Mouse (Mus musculus) forebrain, postnatal 0 days (tissue): ENCODE measurements around the gene Creb3l1. TPM values are rescaled to one million over a fixed set of nuclear protein-coding genes. Genes with fewer than 3 reads are reported as not detected.

Source experiments
- ATAC-seq: fragments of 200-750 bp; cut with Nextera tagmentation; 2 replicates; pipeline ENCODE4 v1.8.0; 2017; ENCODE audit warnings: mild to moderate bottlenecking, moderate library complexity
- DNase-seq: peaks from one replicate; pipeline ENCODE4 v3.0.0-alpha.2; 2015
- H3K27ac ChIP-seq: fragments of 300-500 bp; sonication (generic); 2 replicates; pipeline ENCODE4 v1.5.1; 2014; ENCODE audit warnings: low read depth, mild to moderate bottlenecking, antibody characterized with exemption, low read length, moderate library complexity, mixed read lengths
- H3K27me3 ChIP-seq: fragments of 300-500 bp; sonication (generic); 2 replicates; pipeline ENCODE4 v1.6.1; 2014; ENCODE audit warnings: mild to moderate bottlenecking, low read length, mixed read lengths; ENCODE audit not compliant: insufficient read depth
- H3K36me3 ChIP-seq: fragments of 300-500 bp; sonication (generic); 2 replicates; pipeline ENCODE4 v1.6.1; 2014; ENCODE audit warnings: mild to moderate bottlenecking, moderate library complexity; ENCODE audit not compliant: insufficient read depth
- H3K4me1 ChIP-seq: fragments of 300-500 bp; sonication (generic); 2 replicates; pipeline ENCODE4 v1.6.1; 2014; ENCODE audit warnings: antibody characterized with exemption; ENCODE audit not compliant: insufficient read depth
- H3K4me2 ChIP-seq: fragments of 300-500 bp; sonication (generic); 2 replicates; pipeline ENCODE4 v1.6.1; 2014; ENCODE audit warnings: low read depth, mild to moderate bottlenecking, moderate library complexity
- H3K4me3 ChIP-seq: fragments of 300-500 bp; sonication (generic); 2 replicates; pipeline ENCODE4 v1.5.1; 2014; ENCODE audit warnings: low read depth, low read length, mixed read lengths
- H3K9ac ChIP-seq: fragments of 300-500 bp; sonication (generic); 2 replicates; pipeline ENCODE4 v1.6.1; 2014; ENCODE audit warnings: mild to moderate bottlenecking
- H3K9me3 ChIP-seq: fragments of 300-500 bp; sonication (generic); 2 replicates; pipeline ENCODE4 v1.6.1; 2016; ENCODE audit warnings: low read length
- CTCF ChIP-seq: sonication (generic); IDR thresholded peaks from 2 replicates; pipeline ENCODE4 v1.5.1; 2016; ENCODE audit warnings: antibody characterized with exemption, control low read depth, low read depth
- WGBS: fragments of 180-500 bp; shearing (Covaris S2); extraction: QIAGEN DNeasy Blood & Tissue Kit; methylation state at CpG from one replicate; pipeline ENCODE4 v1.1.7; 2014; 5-methylcytosine and 5-hydroxymethylcytosine counted together
- polyA plus RNA-seq: library from polyadenylated mRNA; unstranded; fragments of >200 nt; fragmentation: Nextera tagmentation; extraction: Ambion mirVana; gene quantifications from 2 replicates; pipeline ENCODE4 v1.2.1, GENCODE M21; 2015
- total RNA-seq: library from RNA; depleted of rRNA; stranded (reverse); fragments of >200 nt; gene quantifications from 2 replicates; pipeline ENCODE4 v1.2.3, GENCODE M21; 2014; rRNA removed

The Creb3l1 gene
- total RNA-seq = 1.4 and 2.0 TPM in 2 replicates
- 2.9 TPM in 2 replicates for polyA plus RNA-seq

- H3K27ac ChIP-seq = no peak within 1 kb of the TSS
- TF ChIP-seq CTCF = no peak
- H3K4me2 ChIP-seq = peak within 1 kb of the TSS; percentile 95
- H3K27me3 ChIP-seq = peaks cover 3% of the 10 kb centered on the region
- ATAC-seq (peak; percentile 79), DNase-seq (peak; percentile 68)
- peak within 1 kb of the TSS; percentile 60 for H3K4me3 ChIP-seq
- no peaks in the 10 kb centered on the region for H3K9me3 ChIP-seq
- WGBS = under 1% methylated on average over 21 of the region's 27 CpGs
- H3K9ac ChIP-seq = peak within 1 kb of the TSS; percentile 58
- H3K36me3 ChIP-seq = no peaks in the 10 kb centered on the region
- H3K4me1 ChIP-seq = no peaks in the 10 kb centered on the region
Observed at GRCm38 (mm10) chr2:92024274-92024672, at the start of gene Creb3l1. Gene Creb3l1 (minus strand): TSS chr2:92024502.

DNA sequence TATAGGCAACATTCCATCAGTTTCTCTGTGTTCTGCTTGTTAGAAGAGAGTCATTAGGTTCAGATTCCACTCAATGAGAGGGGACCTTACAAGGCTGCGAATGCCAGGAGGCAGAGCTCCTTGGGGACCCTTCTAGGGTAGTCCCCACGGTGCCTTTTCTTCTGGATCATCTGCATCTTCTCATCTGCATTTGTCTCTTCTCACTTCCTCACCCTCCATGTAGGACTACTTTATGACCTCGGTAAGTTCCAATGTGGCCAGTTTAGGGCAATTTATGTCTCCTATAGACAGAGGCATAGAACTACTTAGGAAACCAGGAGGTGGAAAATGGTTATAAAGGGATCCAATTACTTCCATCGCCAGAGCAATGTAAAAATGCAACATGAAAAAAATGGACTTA lies 46.8 kb upstream of the Creb3l1 start:
- Histone ChIP-seq H3K4me1 (no peaks in the 10 kb centered on the region), H3K27me3 (no peaks in the 10 kb centered on the region), H3K9ac (no peak overlapping the region), H3K4me3 (no peak overlapping the region), H3K9me3 (no peaks in the 10 kb centered on the region), H3K36me3 (no peaks in the 10 kb centered on the region), H3K4me2 (no peak overlapping the region), H3K27ac (no peak overlapping the region)
- 72% methylated on average over 4 of the region's 4 CpGs for WGBS
- ATAC-seq = no peak
- no peak for DNase-seq
- TF ChIP-seq CTCF = no peak

DNA sequence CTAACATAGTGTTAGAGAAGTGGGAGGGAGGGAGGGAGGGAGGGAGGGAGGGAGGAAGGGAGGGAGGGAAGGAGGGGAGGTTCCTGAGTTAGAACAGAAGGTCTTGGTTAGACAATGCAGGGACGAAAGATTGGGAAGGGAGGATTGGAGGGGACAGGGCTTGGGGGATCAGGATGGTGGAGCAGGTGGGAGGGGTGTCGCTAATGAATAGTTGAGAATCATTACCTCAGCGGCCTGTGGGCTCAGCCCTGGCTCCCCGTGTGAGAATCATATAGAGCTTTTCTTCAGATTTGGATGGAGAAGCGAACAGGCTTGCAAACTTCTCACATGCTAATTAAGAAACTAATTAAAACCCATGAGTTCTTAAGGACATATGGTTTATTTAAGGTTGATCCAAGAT lies 45.3 kb upstream of the Creb3l1 start:
- H3K4me3 ChIP-seq = no peak overlapping the region
- no peaks in the 10 kb centered on the region for H3K4me1 ChIP-seq
- DNase-seq (no peak), ATAC-seq (peak; percentile 16; the same call in 1 of the 2 replicates)
- 31% methylated on average over 5 of the region's 5 CpGs for WGBS
- H3K9ac ChIP-seq = no peak overlapping the region
- no peak for TF ChIP-seq CTCF
- no peaks in the 10 kb centered on the region for H3K36me3 ChIP-seq
- H3K27me3 ChIP-seq = no peaks in the 10 kb centered on the region
- H3K4me2 ChIP-seq = no peak overlapping the region
- H3K9me3 ChIP-seq = no peaks in the 10 kb centered on the region
- no peak overlapping the region for H3K27ac ChIP-seq

GRCm38 (mm10) chr2:92067600-92067999 lies 43.3 kb upstream of the Creb3l1 start:
- ATAC-seq (no peak), DNase-seq (no peak)
- no peak overlapping the region for H3K4me2 ChIP-seq
- no peak overlapping the region for H3K9ac ChIP-seq
- no peaks in the 10 kb centered on the region for H3K27me3 ChIP-seq
- no peaks in the 10 kb centered on the region for H3K4me1 ChIP-seq
- 57% methylated on average over 3 of the region's 3 CpGs for WGBS
- no peak overlapping the region for H3K4me3 ChIP-seq
- H3K27ac ChIP-seq = no peak overlapping the region
- H3K9me3 ChIP-seq = no peaks in the 10 kb centered on the region
- no peak for TF ChIP-seq CTCF
- no peaks in the 10 kb centered on the region for H3K36me3 ChIP-seq

- no peaks in the 10 kb centered on the region for H3K9me3 ChIP-seq
- ATAC-seq = no peak
Observed at GRCm38 (mm10) chr2:92066899-92067298, 42.6 kb upstream of the Creb3l1 start.

GRCm38 (mm10) chr2:92065938-92066337 lies 41.6 kb upstream of the Creb3l1 start:
- DNase-seq (no peak), ATAC-seq (no peak)
- H3K9me3 ChIP-seq = no peaks in the 10 kb centered on the region
- no peak for TF ChIP-seq CTCF
- H3K27me3 ChIP-seq = no peaks in the 10 kb centered on the region
- no peak overlapping the region for H3K9ac ChIP-seq
- H3K4me1 ChIP-seq = no peaks in the 10 kb centered on the region
- H3K36me3 ChIP-seq = no peaks in the 10 kb centered on the region
- H3K4me2 ChIP-seq = no peak overlapping the region
- 75% methylated on average over 6 of the region's 6 CpGs for WGBS
- H3K27ac ChIP-seq = no peak overlapping the region
- no peak overlapping the region for H3K4me3 ChIP-seq

More at GRCm38 (mm10) chr2:92066899-92067298, 42.6 kb upstream of the Creb3l1 start:
- TF ChIP-seq CTCF = no peak
- no peak for DNase-seq
- 56% methylated on average over 1 of the region's 1 CpGs for WGBS
- H3K27ac ChIP-seq = no peak overlapping the region
- no peak overlapping the region for H3K9ac ChIP-seq
- H3K4me3 ChIP-seq = no peak overlapping the region
- no peak overlapping the region for H3K4me2 ChIP-seq
- H3K27me3 ChIP-seq = no peaks in the 10 kb centered on the region
- no peaks in the 10 kb centered on the region for H3K4me1 ChIP-seq
- H3K36me3 ChIP-seq = no peaks in the 10 kb centered on the region

- no peak for TF ChIP-seq CTCF
- no peak overlapping the region for H3K4me2 ChIP-seq
- no peak overlapping the region for H3K4me3 ChIP-seq
- no peaks in the 10 kb centered on the region for H3K4me1 ChIP-seq
- no peaks in the 10 kb centered on the region for H3K36me3 ChIP-seq
- H3K27ac ChIP-seq = no peak overlapping the region
- WGBS = 88% methylated on average over 8 of the region's 8 CpGs
- H3K9ac ChIP-seq = no peak overlapping the region
- no peaks in the 10 kb centered on the region for H3K9me3 ChIP-seq
- no peaks in the 10 kb centered on the region for H3K27me3 ChIP-seq
- DNase-seq (no peak), ATAC-seq (no peak)
Observed at GRCm38 (mm10) chr2:92065269-92065888, 41.1 kb upstream of the Creb3l1 start.
